Mouse (Mus musculus): ENCODE results near the gene Lsm12.
A peak's percentile ranks its signal among the peaks of the same experiment; 100 is the strongest.
"Not testable (repeated sequence)": the region's sequence is repeated elsewhere in the genome, so short reads cannot be mapped to it uniquely, and the experiment has no call there.

Gene Lsm12

DNA sequence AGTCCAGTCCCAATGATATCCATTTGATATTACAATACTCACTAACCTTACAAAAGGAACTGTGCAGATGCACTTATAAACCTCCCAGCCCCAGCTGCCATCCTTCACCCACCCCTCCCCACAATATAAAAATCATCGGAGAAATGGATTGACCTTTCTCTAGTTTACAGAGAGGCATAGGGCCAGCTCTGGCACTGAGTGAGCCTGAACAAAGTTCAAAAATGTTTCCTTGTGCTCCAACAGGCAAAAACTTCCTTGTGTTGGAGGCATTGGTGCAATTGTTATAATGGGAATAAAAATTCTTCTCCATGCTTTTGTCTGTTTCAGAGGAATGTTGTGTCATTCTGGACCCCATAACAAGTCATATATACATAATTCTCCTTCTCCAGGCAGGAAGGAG lies 1.1 kb upstream of the Lsm12 start:
- DNase-seq (ENCODE audit: low read depth in 2 of 2, low spot score in 2 of 2), result no peak

DNA sequence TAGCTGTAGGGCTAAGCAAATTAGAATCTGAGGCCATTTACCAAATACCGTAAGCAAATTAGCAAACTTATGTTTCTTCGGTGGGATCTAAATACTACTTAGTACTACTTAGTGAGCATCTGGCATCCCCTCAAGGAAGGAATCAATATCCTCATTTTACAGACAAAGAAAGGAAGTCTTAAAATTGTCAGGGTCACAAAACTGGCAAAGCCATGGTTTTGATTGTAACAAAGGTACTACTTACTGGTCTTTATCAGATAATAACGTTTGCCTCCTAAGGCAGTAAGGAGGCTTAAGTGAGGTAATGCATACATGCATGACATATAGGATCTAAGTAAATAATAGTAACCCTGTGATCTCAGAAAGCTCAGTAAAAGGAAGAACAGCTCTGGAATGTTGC lies 581 bp upstream of the Lsm12 start:
- no peak for DNase-seq (ENCODE audit: low read depth in 2 of 2, low spot score in 2 of 2)

DNA sequence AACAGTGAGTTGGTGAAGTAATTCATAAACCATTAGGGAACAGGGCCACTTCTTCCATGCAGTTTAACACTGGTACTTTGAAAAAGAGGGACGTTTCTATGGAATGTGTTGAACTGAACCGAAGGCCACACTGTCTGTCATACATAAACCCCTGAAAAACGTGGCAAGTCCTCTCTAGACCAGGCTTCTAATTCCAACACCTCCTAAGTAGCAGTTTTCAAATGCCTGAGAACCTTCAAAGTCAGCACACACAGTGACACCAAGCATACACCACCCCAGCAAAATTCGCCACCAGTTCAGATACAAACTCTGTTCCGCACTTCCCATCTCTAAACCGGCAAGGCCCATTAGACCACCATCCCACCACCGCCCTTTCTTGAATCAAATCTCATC lies 847 bp downstream of the Lsm12 start:
- no peak for DNase-seq (ENCODE audit: low read depth in 2 of 2, low spot score in 2 of 2)

- DNase-seq (ENCODE audit: low read depth in 2 of 2, low spot score in 2 of 2), result no peak
Measured at GRCm38 (mm10) chr11:102179836-102180235, 5.3 kb downstream of the Lsm12 start.

GRCm38 (mm10) chr11:102168689-102169088 lies 16.4 kb downstream of the Lsm12 start:
- DNase-seq (ENCODE audit: low read depth in 2 of 2, low spot score in 2 of 2), result no peak

GRCm38 (mm10) chr11:102167539-102167938 lies 17.6 kb downstream of the Lsm12 start:
- DNase-seq (ENCODE audit: low read depth in 2 of 2, low spot score in 2 of 2), result no peak

- no peak for DNase-seq (ENCODE audit: low read depth in 2 of 2, low spot score in 2 of 2)
Measured at GRCm38 (mm10) chr11:102165971-102166722, 18.9 kb downstream of the Lsm12 start.

- no peak for DNase-seq (ENCODE audit: low read depth in 2 of 2, low spot score in 2 of 2)
Measured at GRCm38 (mm10) chr11:102159781-102160180, 25.3 kb downstream of the Lsm12 start.

- DNase-seq (ENCODE audit: low read depth in 2 of 2, low spot score in 2 of 2), result not testable (repeated sequence)
Measured at GRCm38 (mm10) chr11:102158024-102158423, 27.1 kb downstream of the Lsm12 start.

DNA sequence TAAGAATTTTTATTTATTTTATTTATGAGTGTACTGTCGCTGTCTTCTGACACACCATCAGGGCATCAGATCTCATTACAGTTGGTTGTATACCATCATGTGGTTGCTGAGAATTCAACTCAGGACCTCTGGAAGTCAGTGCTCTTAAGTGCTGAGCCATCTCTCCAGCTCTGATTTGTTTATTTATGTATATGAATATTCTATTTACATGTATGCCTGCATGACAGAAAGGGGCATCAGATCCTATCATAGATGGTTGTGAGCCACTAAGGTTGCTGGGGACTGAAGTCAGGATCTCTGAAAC lies 28.4 kb downstream of the Lsm12 start:
- DNase-seq (ENCODE audit: low read depth in 2 of 2, low spot score in 2 of 2), result no peak

GRCm38 (mm10) chr11:102156039-102156785 lies 28.9 kb downstream of the Lsm12 start, which contains the start of gene Tmem101:
Gene Tmem101, minus strand, starts transcription at chr11:102156404.
- peak; percentile 70 for DNase-seq (ENCODE audit: low read depth in 2 of 2, low spot score in 2 of 2)

GRCm38 (mm10) chr11:102147213-102147989 lies 37.7 kb downstream of the Lsm12 start:
- no peak for DNase-seq (ENCODE audit: low read depth in 2 of 2, low spot score in 2 of 2)

GRCm38 (mm10) chr11:102146531-102146930 lies 38.6 kb downstream of the Lsm12 start:
- DNase-seq (ENCODE audit: low read depth in 2 of 2, low spot score in 2 of 2), result no peak

DNA sequence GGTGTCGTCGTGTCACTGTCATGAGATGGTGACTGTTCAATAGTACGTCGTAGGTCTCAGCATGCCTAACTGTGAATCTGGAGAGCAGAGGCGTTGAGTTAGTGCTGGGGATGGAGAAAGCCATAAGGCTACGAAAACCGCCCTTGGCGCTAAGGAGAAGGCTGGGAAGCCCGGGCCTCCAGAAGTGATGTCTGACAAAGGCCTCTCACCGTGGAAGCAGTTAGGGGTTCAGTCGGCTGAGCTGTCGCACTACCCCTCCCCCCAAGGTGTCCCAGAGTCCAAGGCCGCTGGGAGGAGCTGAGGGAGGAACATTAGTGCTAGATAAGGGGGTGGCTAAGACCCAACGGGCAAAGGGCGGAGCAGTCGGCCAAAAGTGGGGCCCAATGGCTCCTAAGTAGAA lies 39.1 kb downstream of the Lsm12 start:
- no peak for DNase-seq (ENCODE audit: low read depth in 2 of 2, low spot score in 2 of 2)

DNA sequence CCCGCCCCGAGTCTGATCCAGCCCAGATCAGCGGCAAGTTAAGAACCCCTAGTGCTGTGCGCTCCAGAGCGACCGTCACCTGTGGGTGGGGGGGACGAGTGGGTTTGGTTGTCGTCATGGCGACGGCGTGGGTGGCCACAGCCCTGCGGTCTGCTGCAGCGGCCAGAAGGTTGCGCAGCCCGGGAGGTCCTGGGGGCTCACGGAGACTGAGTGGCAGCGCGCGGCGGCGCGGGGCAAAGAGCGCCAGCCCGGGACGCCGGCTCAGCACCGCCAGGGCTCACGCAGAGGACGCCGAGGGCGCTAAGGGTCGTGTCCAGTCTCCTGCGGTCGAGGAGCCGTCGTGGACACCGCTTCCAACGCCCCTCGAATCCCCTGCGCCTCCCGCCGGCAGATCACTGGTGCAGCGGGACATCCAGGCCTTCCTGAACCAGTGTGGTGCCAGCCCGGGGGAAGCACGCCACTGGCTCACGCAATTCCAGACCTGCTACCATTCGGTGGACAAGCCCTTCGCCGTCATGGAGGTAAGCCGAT lies 39.6 kb downstream of the Lsm12 start, which contains the start of gene Nags:
Gene Nags, plus strand, starts transcription at position 43 of the 531 bp plus-strand sequence.
- DNase-seq (ENCODE audit: low read depth in 2 of 2, low spot score in 2 of 2), result no peak

DNA sequence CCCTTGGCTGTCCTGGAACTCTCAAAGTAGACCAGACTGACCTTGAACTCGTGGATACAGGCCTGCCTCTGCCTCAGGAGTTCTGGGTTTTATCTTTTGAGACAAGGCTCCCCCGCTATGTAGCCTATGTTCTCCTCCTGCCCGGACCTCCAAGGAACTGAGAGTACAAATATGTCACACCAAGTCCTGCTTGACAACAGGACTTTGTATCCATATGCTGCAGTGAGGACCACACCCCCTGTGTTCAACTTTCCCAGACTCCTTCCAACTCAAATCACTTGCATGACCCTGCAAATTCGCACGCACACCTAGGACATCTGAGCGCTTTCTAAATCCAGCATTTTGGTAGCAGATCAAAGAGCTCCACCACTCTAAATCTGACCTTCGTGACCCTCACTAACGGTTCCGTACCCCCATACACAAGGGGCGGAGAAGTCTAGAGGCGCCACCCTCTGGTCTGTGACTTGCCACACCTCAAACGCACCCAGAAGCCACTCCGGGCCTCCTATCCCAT lies 40.1 kb downstream of the Lsm12 start:
- no peak for DNase-seq (ENCODE audit: low read depth in 2 of 2, low spot score in 2 of 2)

- no peak for DNase-seq (ENCODE audit: low read depth in 2 of 2, low spot score in 2 of 2)
Measured at GRCm38 (mm10) chr11:102142355-102142754, 42.7 kb downstream of the Lsm12 start.

DNA sequence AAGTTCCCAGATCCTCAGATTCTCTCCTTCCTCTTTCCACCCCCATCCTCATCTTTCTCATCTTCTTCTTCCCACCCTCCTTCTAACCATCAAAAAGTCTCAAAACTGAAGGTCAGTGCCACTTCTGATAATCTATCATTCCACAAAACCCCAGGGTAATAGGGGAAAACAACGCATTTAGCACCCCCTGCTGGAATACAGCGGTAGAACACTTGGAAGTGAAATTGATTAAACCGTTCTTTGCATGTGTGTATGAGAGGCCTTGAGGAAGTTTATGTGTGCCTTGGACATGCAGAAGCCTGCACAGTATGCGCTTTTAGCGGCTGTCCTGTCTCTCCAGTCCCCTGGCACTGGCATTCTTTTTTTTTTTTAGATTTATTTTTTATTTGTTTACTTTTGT lies 44.6 kb downstream of the Lsm12 start:
- DNase-seq (ENCODE audit: low read depth in 2 of 2, low spot score in 2 of 2), result peak; percentile 45 to 65

- DNase-seq (ENCODE audit: low read depth in 2 of 2, low spot score in 2 of 2), result peak; percentile 31 to 43
Measured at GRCm38 (mm10) chr11:102138447-102138740, 46.7 kb downstream of the Lsm12 start.

- DNase-seq (ENCODE audit: low read depth in 2 of 2, low spot score in 2 of 2), result no peak
Measured at GRCm38 (mm10) chr11:102137625-102138446, 47.3 kb downstream of the Lsm12 start.

GRCm38 (mm10) chr11:102134516-102134915 lies 50.6 kb downstream of the Lsm12 start:
- DNase-seq (ENCODE audit: low read depth in 2 of 2, low spot score in 2 of 2), result no peak
